Mouse (Mus musculus) T-cell, adult 66 days (primary cell): ENCODE data around the gene Ifnb1. TPM values are rescaled to one million over a fixed set of nuclear protein-coding genes. Genes with fewer than 3 reads are reported as not detected.

Experiments used
- total RNA-seq, 2 experiments: library from RNA; stranded (reverse); gene quantifications; 3 replicates in 1 of 2; 4 replicates in 1 of 2; pipeline ENCODE4 v1.2.4; 2023

Ifnb1 gene
- not detected for total RNA-seq

GRCm38 (mm10) chr4:88522674-88523073 is at the start of gene Ifnb1:
Gene Ifnb1 (minus strand): TSS chr4:88522774.

GRCm38 (mm10) chr4:88571698-88572097 is 49.1 kb upstream of the Ifnb1 start, which contains the start of gene Ifna14:
Gene Ifna14 (minus strand): TSS chr4:88571798.

GRCm38 (mm10) chr4:88558145-88558544 is 35.6 kb upstream of the Ifnb1 start, which contains the start of gene Ifna15:
Gene Ifna15 (minus strand): TSS chr4:88558245.

Other genes with a start within 250 kb of the Ifnb1 start
- gene Hacd4, start 83.8 kb downstream of the Ifnb1 start, total RNA-seq, result under 1 TPM; 0.17 to 0.44 TPM
- not detected for gene Ifna15, start 35.5 kb upstream of the Ifnb1 start, total RNA-seq
- gene Ifna14, start 49.0 kb upstream of the Ifnb1 start, total RNA-seq, result not detected
- not detected for gene Ifna9, start 69.6 kb upstream of the Ifnb1 start, total RNA-seq
- gene Ifna12, start 80.6 kb upstream of the Ifnb1 start, total RNA-seq, result not detected
- not detected for gene C87499, start 111.6 kb upstream of the Ifnb1 start, total RNA-seq
- gene Ifna13, start 121.7 kb upstream of the Ifnb1 start, total RNA-seq, result not detected
- not detected for gene Ifna16, start 154.2 kb upstream of the Ifnb1 start, total RNA-seq
- gene Ifna2, start 161.1 kb upstream of the Ifnb1 start, total RNA-seq, result not detected
- gene Ifnab, start 168.6 kb upstream of the Ifnb1 start, total RNA-seq, result not detected
- 1 to 10 TPM; 1.5 to 2.7 TPM for gene Gm26566, start 199.0 kb upstream of the Ifnb1 start, total RNA-seq
- 10 to 100 TPM; 48.9 to 52.0 TPM for gene Klhl9, start 199.7 kb upstream of the Ifnb1 start, total RNA-seq
- not detected for gene Gm13271, start 232.1 kb upstream of the Ifnb1 start, total RNA-seq
- gene Gm13283, start 237.3 kb upstream of the Ifnb1 start, total RNA-seq, result not detected